Mouse (Mus musculus) lung, adult 18-20 months (tissue): ENCODE data around the gene Pak1.

Source experiments
- DNase-seq, 2 experiments: peaks; one replicate each; pipeline ENCODE4 v3.0.0; 2022; ENCODE audit warnings: mixed read lengths in 2 of 2

Pak1 gene

DNA sequence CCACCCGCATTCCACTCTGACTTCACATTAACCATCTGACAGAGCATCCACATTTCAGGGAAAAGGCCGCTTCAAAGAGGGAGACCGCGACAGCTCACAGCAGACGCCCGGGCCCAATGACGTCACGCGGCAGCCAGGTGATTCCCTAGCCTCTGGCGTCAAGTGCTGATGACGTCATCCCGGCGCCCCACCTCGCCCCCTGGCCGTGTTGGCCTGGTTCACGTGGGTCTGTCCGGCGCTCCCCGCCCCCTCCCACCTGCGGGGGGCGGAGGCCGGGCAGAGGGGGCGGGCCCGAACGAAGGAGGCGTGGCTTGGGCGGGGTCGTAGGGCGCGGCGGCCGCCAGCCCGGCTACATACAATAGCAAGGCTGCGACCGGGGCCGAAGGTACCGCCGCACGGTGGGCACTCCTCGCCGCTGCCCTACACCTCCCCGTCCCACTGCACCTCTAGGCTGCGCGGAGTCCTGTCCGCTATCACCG, at the start of gene Pak1:
TSS of gene Pak1 (plus strand) at position 352 of the 479 bp plus-strand sequence.
- DNase-seq: peak; percentile 74 to 85

DNA sequence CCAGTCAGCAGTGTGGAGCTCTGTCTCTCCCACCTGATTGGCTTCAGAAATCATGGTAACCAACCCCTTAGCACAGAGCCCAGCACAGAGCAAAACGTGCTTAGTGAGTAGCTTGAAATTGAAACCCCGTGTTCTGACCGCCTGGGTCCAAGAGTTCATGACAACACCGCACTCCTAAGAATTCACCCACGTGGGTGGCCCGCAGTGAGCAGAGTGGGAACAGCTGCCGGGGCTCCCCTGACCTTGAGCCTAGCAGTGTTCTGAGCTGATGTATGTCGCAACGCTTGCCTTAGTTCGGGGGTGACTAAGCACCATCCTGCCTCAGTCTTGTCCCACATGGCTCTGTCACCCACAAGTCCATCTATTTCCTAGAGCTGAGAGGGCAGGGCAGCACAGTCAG, 47.4 kb upstream of the Pak1 start:
- peak; percentile 38 to 56 for DNase-seq

DNA sequence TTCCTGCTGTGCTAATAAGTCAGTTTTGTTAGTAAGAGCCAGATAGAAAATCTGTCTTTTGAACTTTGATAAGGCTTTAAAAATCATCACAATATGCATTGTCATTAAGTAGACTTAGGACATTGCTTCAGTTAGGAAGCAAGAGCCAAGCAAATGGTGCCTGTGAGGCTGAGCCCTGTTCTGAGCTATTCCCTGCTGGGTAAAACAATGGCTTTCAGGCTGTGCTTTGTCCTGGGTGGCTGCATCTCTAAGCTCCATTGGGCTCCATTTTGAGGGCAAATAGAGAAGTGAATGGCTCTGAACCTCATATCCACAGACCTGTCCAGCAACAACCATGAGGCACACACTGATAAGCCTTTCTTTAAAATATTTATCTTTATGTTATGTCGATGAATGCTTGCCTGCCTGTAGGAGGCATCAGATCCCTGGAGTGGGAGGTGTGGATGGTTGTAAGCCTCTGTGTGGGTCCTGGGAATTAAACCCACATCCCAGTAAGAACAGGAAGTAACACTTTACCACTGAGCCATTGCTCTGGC, 46.5 kb upstream of the Pak1 start:
- DNase-seq: no peak

DNA sequence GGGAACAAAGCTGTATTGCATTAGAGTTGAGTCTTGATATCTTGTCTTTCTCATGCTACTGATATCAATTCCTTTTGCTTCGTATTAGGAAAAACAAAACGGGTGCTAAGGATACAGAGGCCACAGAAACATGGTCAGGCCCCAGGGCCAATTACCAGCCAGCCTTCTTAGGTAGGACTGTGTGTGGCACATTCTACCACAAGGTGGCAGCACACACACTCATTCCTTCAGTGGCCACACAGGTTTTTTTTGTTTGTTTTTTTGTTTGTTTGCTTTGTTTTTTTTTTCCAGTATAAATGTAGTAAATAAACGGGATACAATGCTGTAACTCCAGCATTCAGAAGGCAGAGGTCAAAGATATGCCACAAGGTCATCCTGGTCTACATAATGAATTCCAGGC, 43.0 kb upstream of the Pak1 start:
- peak; percentile 24 to 42 for DNase-seq

DNA sequence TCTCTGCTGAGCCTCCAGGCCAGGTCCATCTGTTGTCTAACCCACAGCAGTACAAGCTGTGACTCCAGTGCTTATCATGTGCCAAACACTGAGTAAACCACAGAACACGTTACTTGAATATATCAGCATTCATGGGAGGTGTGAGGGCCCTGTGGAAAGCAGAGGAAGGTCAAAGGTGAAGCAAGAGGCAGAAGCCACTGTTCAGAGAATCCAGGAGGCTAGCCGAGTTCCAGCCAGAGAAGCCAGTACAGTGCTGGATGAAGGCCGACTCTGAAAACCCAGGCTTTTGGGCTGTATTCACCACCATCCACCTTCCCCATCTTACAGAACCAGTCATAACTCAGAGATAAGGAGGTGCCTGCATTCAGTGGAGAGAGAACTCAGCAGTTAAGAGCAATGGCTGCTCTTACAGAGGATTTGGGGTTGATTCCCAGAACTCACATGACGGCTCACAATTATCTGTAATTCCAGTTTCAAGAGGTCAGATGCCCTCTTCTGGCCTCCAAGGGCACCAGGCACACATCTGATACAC, 41.1 kb upstream of the Pak1 start:
- no peak for DNase-seq

DNA sequence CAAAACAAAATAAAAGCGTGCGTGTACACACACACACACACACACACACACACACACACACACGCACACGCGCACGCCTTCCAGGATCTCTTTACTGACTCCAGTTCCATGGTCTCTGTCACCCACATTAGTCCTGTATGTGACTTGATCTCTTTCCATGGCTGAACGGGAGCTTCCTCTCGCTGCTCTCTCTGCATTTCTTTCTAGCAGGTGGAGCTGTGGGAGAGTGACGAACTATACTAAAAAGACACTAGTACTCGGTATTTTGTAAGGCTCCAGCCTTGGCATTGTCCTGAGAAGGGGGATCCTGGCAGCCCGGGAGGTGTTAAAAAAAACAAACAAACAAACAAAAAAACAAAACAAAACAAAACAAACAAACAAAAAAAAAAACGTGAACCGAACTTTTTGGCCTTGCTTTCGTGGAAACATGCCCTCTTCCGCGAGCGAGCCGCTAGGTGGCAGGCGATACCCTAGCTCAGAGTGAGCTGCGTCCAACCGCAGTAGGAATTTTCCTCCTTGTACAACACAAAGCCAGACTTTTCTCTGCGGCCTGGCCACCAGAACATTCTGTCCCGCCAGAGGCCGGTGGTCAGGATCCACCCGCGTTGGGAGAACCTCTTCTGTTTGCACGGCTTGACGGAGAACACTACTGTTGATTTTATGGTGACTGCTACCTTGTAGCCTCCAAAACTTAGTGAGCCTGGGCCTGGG, 40.4 kb upstream of the Pak1 start:
- DNase-seq: peak; percentile 84 to 90

DNA sequence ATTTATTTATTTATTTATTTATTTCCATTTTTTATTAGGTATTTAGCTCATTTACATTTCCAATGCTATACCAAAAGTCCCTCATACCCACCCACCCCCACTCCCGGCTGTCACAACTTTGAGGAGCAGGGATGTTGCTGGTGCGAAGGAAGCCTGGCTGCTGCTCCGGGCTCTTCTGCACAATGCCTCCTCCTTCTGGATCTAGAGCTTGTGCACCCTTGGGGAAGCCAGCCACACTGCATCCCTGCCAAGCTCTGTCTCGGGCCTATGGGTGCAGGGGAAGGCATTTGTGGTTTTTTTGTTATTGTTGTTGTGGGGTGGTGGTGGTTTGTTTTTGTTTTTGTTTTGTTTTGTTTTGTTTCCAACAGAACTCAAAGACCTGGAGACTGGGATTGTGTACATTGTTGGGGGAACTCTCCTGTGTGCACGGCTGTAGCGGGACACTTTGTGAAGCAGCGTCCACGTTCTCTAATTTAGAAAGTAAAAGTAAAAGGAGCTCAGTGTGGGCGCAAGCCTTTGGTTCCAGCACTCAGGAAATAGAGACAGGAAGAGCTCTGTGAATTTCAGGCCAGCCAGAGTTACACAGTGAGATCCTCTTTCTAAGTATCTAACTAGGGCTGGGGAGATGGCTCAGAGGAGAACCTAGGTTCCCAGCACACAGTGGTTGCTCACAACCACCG, 39.7 kb upstream of the Pak1 start:
- peak; percentile 42 to 56 for DNase-seq

DNA sequence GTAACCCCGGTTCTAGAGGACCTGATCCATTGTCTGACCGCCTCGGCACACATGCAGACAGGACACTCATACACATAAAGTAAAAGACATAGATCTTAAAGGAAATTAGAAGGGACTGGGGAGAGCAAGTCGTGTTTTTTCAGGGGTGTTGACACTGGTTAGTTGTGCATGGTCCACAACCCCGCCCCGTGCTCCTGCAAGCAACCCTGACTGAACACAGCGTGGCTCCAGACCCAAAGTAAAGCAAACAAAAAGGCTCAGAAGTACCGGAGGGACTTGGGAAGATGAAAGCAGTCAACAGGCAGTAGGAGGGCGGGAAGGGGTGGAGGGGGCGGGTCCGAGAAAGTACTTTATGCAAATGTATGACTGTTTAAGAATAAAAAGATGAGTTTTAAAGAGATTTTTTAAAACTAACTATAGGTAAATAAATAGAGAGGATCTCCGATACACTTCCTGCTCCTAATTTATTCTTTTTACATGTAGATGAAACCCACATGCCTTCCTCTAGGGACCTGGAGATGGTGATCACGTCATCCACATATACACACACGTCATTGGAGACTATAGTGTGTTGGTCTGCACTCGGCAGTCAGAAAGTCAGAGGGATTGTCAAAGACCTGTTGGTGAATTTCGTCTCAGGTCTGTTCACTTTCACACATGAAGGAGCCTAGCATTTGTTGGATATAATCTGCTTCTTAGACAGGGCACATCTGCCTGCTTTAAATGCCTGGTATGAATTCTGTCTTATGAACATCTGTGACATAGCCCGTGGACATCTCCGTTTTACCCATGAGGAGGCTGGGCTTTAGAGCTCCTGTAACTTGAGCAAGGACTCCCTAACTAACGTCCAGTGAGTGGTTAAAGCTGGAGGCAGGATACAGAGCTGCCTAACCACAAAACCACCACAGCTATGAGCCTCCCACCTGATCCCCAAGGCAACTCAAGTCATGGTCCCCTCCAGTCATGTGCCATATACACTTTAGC, 38.8 kb upstream of the Pak1 start:
- DNase-seq: peak; percentile 37 to 58

DNA sequence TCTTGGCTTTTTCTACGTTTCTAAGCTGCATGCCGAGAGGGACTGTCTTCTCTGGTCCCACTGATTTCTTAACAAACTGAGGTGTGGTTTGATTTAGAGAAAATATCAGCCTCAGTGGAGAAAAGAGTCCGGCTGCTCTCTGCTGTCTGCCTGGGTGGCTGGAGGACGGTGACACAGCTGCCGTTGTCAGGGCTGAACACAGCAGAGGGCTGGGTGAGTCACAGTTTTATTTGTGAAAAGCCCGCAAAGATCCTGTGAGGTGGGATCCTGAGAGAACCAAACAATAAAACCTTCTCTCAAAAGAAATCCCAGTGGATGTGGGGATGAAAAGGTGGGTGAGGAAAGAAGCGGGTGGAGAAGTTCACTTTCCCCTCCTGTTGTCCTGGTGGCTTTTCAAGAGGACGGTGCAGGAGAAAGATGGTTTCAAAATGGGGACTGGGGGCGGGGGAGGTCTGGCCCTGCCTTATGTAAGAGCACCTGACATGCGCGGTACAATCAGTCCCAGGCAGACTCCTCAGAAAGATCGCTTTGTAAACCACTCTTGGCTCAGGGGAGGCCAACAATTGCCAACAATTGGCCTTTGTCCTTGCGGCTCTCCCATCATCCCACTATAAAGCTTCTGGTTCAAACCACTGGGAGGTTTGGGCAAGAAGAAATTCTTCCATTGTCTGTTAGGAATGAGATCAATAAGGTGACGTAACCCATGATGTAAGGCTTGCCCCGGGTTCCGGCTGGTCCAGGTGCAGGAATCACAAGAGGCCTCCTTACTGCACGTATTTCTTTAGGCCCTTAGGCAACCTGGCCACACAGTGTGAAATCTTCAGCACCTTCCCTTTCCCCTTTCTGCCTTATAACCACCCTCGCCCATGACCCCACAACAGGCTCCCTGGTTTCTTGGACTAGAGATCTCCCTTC, 31.1 kb upstream of the Pak1 start:
- DNase-seq: no peak

DNA sequence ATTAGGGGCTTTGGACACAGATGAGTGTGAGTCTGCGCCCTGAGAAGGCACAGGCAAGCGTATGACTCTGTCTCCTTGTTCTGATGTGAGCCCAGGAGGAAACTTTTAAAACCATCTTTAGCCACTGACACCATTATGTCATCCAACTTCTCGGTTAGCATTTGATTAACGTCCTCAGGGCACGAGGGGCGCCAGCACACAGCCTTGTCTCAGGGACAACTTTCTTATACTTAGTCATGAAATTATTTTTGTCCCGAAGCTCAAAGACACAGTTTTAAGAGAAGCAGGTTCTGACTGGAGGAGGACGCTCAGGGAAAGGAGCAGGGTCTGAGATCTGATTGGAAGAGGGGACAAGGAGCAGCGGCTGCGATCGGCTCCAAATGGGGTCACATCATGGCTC, 23.8 kb upstream of the Pak1 start:
- no peak for DNase-seq

DNA sequence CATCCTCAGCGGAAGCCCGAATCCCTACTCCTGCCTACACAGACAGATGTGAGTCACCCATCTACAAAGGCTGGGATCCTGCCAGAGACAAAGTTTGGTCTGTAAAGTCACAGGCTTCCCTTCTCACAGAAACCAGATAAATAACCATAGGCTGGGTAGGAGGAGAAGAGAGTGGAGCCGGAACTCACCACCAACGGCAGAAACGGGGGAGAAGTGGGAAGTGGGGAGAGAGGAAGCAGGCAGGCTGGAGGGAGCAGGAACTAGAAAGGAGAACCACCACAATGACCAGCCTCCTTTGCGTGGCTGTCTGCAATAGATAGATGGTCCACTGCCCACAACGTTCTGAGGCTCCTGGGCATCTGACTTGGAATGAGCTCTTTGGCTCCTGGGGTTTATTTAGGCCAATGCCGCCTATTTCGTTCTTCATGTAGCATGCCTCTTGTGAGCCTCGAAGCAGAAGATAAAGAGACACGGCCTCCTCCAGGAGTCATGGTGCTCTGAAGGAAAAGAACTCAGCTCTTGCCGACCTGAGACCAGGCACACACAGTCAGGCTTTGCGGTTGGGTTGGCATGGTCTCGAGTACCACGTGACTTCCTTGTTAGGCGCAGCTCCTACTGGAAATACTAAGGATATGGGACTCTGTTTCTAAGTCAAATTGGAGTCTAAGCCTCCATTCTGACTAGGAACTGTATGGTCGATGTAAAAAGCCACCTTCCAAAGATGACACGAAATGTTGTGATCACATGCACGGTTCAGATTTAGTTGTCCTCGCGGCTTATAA, 23.0 kb upstream of the Pak1 start:
- DNase-seq: peak; percentile 25 to 44

DNA sequence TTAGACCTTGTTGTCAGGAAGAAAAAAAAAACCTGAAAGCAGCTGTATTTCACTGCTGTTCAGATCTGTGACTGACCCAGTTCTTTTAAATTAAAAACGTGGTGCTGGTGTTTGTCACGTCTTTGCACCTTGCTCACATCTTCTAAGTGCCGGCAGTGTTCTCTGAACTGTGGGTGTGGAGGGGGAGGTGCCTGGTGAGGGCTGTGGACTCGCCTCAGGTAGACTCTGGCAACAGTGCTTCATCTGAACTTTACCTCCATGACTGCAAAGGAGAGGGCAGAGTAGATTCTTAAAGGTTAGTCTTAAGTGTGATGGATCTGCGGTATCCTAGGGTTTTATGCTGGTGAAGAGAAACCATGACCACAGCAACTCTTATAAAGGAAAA, 22.4 kb upstream of the Pak1 start:
- no peak for DNase-seq

DNA sequence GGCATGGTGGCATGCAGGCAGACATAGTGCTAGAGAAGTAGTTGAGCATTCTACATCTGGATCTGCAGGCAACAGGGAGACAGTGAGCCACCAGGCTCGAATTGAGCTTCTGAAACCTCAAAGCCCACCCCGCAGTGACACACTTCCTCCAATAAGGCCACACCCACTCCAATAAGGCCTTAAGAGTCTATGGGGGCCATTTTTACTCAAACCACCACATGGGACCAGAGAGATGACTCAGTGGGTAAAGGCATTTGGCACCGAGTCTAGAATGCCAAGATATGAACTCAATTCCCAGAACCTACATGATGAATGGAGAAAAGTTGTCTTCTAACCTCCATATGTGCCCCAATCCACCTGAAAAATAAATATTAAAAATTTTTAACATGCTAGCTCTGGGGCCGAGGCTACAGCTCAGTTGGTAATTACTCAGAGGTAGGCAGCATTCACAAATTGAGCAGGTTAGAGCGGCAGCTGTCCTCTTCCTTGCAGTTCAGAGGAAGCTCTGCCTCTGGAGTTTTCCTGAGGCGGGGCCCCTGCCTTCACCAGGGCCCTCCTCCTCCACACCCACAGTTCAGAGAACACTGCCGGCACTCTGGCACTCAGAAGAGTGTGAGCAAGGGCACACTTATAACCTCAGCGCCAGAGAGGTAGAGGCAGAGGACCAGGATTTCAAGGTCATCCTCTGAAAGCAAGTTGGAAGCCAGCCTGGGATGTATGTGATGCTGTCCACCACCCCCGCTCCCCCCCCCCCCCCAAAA, 21.8 kb upstream of the Pak1 start:
- DNase-seq: no peak

DNA sequence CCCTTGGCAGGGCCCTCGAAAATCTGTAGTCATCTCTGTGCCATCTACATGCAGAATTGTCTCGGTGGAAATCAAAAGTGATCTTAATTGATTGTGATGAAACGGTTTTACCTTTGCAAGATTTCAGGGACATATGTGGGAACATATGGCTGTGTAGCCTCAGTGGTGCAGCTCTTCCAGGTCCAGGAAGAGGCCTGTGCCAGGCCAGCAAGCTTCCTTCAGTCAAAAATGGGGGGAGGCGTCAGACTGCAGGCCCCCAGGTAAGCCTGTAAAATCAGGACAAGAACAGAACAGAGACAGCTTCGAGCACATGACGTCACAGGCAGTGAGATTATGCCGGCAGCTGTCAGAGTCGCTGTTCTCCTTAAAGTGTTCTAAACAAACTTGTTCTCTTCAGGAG, 20.5 kb upstream of the Pak1 start:
- DNase-seq: no peak

DNA sequence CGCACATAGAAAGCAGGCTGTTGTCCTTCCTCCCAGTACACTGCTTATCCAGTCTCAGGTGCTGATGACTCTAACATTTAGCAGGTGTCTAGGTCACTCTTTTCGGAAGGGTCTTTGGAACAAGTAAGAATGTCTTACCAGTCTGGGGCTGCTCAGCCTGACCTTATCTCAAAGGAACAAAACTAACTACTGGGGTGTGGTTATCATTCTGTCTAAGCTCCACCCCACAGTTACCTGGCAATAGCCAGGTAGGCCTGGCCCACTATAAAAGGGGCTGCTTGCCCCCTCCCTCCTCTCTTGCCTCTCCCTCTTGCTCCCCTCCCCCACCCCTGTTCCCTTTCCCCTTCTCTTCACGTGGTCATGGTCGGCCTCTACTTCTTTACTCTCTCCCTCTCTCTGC, 19.3 kb upstream of the Pak1 start:
- DNase-seq: no peak

DNA sequence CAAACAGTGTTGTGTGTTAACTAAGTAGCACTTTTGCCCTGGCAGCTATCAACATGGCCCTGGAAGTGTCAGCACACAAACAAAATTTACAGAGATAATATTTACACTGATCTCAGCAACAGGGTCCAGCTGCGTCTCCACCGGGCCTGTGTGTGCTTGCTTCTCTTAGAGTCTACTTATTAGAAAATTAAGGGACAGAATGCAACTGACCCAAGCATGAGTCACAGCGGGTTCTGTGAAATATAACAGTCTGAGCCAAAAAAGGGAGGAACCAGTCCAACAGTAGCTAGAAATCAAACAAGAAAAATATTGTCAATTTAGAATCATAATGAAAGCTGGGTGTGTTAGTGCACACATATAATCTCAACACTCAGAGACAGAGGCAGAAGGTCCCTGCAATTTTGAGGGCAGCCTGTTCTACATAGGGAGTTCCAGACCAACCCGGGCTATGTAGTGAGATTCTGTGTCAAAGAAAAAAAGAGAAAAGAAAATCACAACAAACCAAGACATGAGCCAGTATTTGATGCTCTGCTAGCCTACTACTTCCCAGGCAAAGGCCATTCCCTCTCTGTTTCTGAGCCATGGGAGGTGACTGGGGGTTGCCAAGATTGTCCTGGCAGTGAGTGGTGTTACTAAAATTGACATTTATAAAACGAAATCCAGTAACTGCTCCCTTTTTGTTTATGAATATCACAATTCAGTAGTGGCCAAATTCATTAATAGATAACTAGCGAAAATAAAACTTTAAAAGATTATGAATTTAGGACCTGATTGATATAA, 17.3 kb upstream of the Pak1 start:
- DNase-seq: no peak

DNA sequence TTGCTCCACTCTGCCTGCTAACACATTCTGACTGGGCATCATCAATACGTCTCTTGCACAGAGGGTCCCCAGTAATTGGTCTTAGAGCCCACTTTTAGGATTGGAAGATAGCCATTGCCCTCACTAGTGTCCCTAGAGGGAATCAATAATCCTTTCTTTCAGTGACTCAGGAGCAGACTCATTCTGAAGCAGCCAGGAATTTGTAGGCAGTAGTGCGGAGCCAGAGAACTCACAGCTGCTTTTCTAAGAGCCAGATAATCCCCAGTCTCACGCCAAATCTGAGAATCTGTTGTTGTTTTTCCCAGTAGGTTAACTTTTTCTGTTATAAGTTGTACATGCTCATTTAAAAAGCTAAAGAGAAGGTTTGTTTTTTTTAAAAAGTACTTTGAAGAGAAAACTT, 13.0 kb upstream of the Pak1 start:
- no peak for DNase-seq

DNA sequence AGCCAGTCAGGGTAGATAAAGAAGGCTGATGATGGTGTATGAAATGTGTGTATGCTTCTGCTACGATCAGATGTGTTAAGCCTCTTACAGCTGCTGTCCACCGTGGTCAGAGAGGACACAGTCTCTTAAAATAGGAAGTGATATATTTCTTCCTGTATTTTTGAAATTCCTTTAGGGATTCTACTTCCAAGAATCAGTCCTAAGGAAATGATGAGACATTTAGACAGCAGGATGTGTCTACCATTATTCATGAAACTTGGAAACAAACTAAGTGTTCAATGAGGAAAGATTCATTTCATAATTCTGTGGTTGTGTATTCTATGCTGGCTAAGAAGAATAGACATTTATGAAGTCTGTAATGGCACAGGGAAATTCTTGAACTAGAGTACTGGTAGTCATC, 12.4 kb upstream of the Pak1 start:
- no peak for DNase-seq

DNA sequence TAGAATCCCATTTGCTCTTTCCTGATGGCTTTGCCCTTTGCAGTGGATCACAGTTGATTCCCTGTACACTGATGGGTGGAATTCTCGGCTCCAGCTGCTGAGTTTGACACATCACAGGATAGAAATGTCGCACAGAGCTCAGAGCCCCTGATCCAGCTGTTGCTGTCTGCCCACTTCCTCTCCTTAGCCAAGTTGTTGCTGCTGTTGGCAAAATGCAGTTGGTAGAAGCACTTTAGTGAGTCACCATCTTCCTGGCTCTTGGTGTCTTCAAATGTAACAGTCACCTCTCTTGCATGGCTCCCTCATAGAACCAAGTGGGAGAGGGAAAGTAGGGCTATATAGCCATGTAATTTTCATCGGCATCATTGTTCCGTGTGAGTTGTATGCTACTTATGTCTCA, 11.2 kb upstream of the Pak1 start:
- no peak for DNase-seq
